Comparison of ENCODE assay signal across 15 mouse cellular contexts in the genomic region with DNA sequence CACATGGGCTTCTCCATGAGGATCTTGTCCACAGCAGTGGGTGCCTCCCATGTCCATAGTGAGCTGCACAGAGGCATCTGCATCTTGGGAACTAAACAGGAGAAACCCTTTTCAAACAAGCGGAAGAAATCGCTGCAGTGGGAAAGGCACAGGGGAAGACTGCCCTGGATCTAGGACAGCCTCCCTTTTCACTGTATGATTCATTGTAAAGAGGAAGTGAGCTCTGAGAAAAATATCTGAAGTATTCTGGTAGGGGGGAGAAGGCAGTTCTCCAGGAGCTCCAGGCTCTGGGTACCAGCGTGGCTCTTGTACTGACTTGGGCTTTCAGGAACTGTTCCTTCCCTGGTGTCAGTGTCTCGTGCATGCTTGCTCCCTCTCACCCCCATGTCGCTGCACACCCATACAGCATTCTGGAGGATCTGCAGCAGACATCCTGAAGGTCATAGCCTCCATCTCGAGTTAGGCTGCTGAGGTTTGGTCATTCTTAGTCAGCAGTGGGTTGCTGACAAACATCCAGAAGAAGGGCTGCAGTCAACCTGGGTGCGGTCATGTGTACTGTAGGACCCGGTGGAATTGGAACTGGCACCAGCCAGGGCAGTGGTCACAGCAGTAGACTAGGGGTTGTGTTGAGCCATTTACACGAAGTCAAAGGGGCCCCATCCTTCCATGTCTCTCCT. TPM values are rescaled to one million over a fixed set of nuclear protein-coding genes. Genes with fewer than 3 reads are reported as not detected.
DNase-seq lines count a peak whose midpoint lies in the region; ATAC-seq and TF ChIP-seq lines count a peak whose summit lies in the region.
"Had no signal": no experiment of that assay in that cellular context is flagged by ENCODE, and none has a peak within 500 bp of the region (broad histone marks: within the 10 kb centered on the region; RNA-seq: fewer than 3 reads in every experiment).

No protein-coding gene starts in this region.

- TF ChIP-seq EP300 in MEL (IDR thresholded peaks at IDR 0.05; ENCODE audit: low read depth in 1 of 2, low read length in 2 of 2): no peak

- no peak for TF ChIP-seq CTCF in C2C12 (IDR thresholded peaks at IDR 0.05; ENCODE audit: control insufficient read depth, insufficient read depth, insufficient read length)
- TF ChIP-seq CTCF in MEL (IDR thresholded peaks at IDR 0.05 in 2 of 3, conservative IDR thresholded peaks at IDR 0.05 in 1 of 3; ENCODE audit: control insufficient read depth in 1 of 3, insufficient read depth in 1 of 3, low read depth in 2 of 3, low read length in 3 of 3, poor library complexity in 1 of 3, severe bottlenecking in 1 of 3): no peak

- no peaks in the 10 kb centered on the region for H3K27me3 ChIP-seq in kidney, embryonic 16.5 days (ENCODE audit: insufficient read depth, low read length)
- H3K27me3 ChIP-seq in C2C12 (ENCODE audit: control insufficient read depth, insufficient read depth, insufficient read length) (no peaks in the 10 kb centered on the region), MEL (ENCODE audit: control insufficient read depth in 1 of 2, insufficient read depth in 2 of 2, low read length in 2 of 2) (no peaks in the 10 kb centered on the region)
- H3K27me3 ChIP-seq: limb, embryonic 15.5 days; neural tube, embryonic 15.5 days had no signal

- no peak for ATAC-seq in kidney, embryonic 16.5 days (ENCODE audit: low FRiP score, low TSS enrichment)
- peak; percentile 41 for ATAC-seq in megakaryocyte, adult 5-6 weeks (ENCODE audit: poor library complexity, severe bottlenecking)
- ATAC-seq: hindbrain, postnatal 0 days had no signal

- H3K4me2 ChIP-seq in kidney, embryonic 16.5 days (replicated peaks; ENCODE audit: low read depth, low read length): no peak overlapping the region
- H3K4me2 ChIP-seq: limb, embryonic 15.5 days; neural tube, embryonic 15.5 days had no signal

- H3ac ChIP-seq in C2C12 (ENCODE audit: control insufficient read depth, insufficient read length, low read depth): no peak overlapping the region

- H3K4me3 ChIP-seq in kidney, embryonic 16.5 days (ENCODE audit: low read length): no peak overlapping the region
- H3K4me3 ChIP-seq in C2C12 (ENCODE audit: insufficient read depth, poor library complexity, severe bottlenecking) (no peak overlapping the region), MEL (ENCODE audit: control insufficient read depth in 1 of 2, insufficient read depth in 1 of 2, low read depth in 2 of 2, low read length in 2 of 2) (no peak overlapping the region)
- H3K4me3 ChIP-seq: gastrocnemius, adult 2 months; limb, embryonic 15.5 days; neural tube, embryonic 15.5 days had no signal

- no peak overlapping the region for H3K9ac ChIP-seq in kidney, embryonic 16.5 days (replicated peaks; ENCODE audit: low read length)
- H3K9ac ChIP-seq in MEL (ENCODE audit: control insufficient read depth, low read depth, low read length, poor library complexity, severe bottlenecking): no peak overlapping the region
- H3K9ac ChIP-seq: limb, embryonic 15.5 days; neural tube, embryonic 15.5 days had no signal

- DNase-seq in kidney, postnatal 36 days: no peak
- peak; percentile 44 for DNase-seq in MEL (ENCODE audit: low read depth, low spot score)
- DNase-seq in spleen, adult 18-20 months: no peak
- DNase-seq in layer of hippocampus, postnatal 10 days (ENCODE audit: low spot score in 2 of 2): no peak
- DNase-seq: cerebellum, postnatal 14 days; gastrocnemius, adult 2 months; layer of hippocampus, postnatal 36 days; midbrain, embryonic 14.5 days; right cerebral cortex, postnatal 25 days had no signal

- 66% methylated on average over 9 of the region's 9 CpGs for WGBS in kidney, embryonic 16.5 days

- H3K36me3 ChIP-seq in kidney, embryonic 16.5 days (ENCODE audit: insufficient read depth, low read length): peaks cover 16% of the 10 kb centered on the region
- H3K36me3 ChIP-seq in C2C12 (ENCODE audit: control insufficient read depth, insufficient read depth): peaks cover 62% of the 10 kb centered on the region
- peaks cover 0 to 9% of the 10 kb centered on the region in 2 experiments; a peak in 3 of 4 replicates for H3K36me3 ChIP-seq in MEL (ENCODE audit: control insufficient read depth in 1 of 2, insufficient read depth in 2 of 2, low read length in 2 of 2)
- H3K36me3 ChIP-seq: neural tube, embryonic 15.5 days had no signal

- H3K9me3 ChIP-seq in kidney, embryonic 16.5 days (ENCODE audit: low read length): no peaks in the 10 kb centered on the region
- H3K9me3 ChIP-seq in MEL (replicated peaks; ENCODE audit: insufficient read depth, low read length): no peaks in the 10 kb centered on the region
- H3K9me3 ChIP-seq: limb, embryonic 15.5 days; neural tube, embryonic 15.5 days had no signal

- no peak for TF ChIP-seq RAD21 in MEL (IDR thresholded peaks at IDR 0.05; ENCODE audit: low read depth, low read length)

- peaks cover 34% of the 10 kb centered on the region for H3K79me3 ChIP-seq in C2C12 (ENCODE audit: low read depth)

- H3K4me1 ChIP-seq in kidney, embryonic 16.5 days (ENCODE audit: insufficient read depth, low read length): peaks cover 33% of the 10 kb centered on the region
- H3K4me1 ChIP-seq in MEL (ENCODE audit: control insufficient read depth in 1 of 2, insufficient read depth in 2 of 2, low read length in 2 of 2): peaks cover 4 to 6% of the 10 kb centered on the region in 2 experiments

- no peak for TF ChIP-seq POLR2A in MEL (IDR thresholded peaks at IDR 0.05; ENCODE audit: control insufficient read depth in 1 of 2, insufficient read depth in 1 of 2, low read depth in 1 of 2, low read length in 2 of 2, poor library complexity in 1 of 2)

- H3K79me2 ChIP-seq in C2C12 (ENCODE audit: control insufficient read depth, insufficient read depth) (peaks cover 92% of the 10 kb centered on the region), MEL (ENCODE audit: control insufficient read depth, insufficient read depth, low read length, poor library complexity) (no peaks in the 10 kb centered on the region)

- H3K27ac ChIP-seq in kidney, embryonic 16.5 days (ENCODE audit: low read length): peak overlapping the region; percentile 58
- H3K27ac ChIP-seq in MEL (ENCODE audit: control insufficient read depth, low read depth, low read length): no peak overlapping the region
- H3K27ac ChIP-seq: gastrocnemius, adult 2 months; hindbrain, postnatal 0 days; limb, embryonic 15.5 days; neural tube, embryonic 15.5 days had no signal

TF ChIP-seq in C2C12, 6 proteins besides CTCF, POLR2A, EP300 and RAD21:
- TF ChIP-seq MYOG (IDR thresholded peaks at IDR 0.05; ENCODE audit: control insufficient read depth, extremely low read depth, insufficient read length) (no peak), MAX (IDR thresholded peaks at IDR 0.05) (no peak), FOSL1 (IDR thresholded peaks at IDR 0.05; ENCODE audit: insufficient read depth, low read length, poor library complexity, severe bottlenecking) (no peak), CEBPB (IDR thresholded peaks at IDR 0.05; ENCODE audit: low read depth) (no peak), MYOD1 (IDR thresholded peaks at IDR 0.05; ENCODE audit: control insufficient read depth, insufficient read length, low read depth) (no peak), USF1 (IDR thresholded peaks at IDR 0.05; ENCODE audit: low read depth) (peak; percentile 2)

TF ChIP-seq in MEL, 35 proteins besides CTCF, POLR2A, EP300 and RAD21:
- TF ChIP-seq TAL1 (IDR thresholded peaks at IDR 0.05; ENCODE audit: low read length) (no peak), USF2 (IDR thresholded peaks at IDR 0.05; ENCODE audit: borderline replicate concordance in 1 of 2, insufficient read depth in 1 of 2, low read depth in 1 of 2, low read length in 2 of 2) (no peak), RCOR1 (IDR thresholded peaks at IDR 0.05; ENCODE audit: low read depth, low read length) (no peak), CHD1 (IDR thresholded peaks at IDR 0.05; ENCODE audit: low read depth, low read length) (no peak), JUND (IDR thresholded peaks at IDR 0.05; ENCODE audit: low read depth, low read length) (no peak), TCF12 (IDR thresholded peaks at IDR 0.05; ENCODE audit: low read depth, low read length) (no peak), UBTF (IDR thresholded peaks at IDR 0.05; ENCODE audit: borderline replicate concordance, insufficient read depth, low read depth, low read length) (no peak), SMC3 (IDR thresholded peaks at IDR 0.05; ENCODE audit: low read depth, low read length) (no peak), HCFC1 (IDR thresholded peaks at IDR 0.05; ENCODE audit: low read depth, low read length) (no peak), NRF1 (IDR thresholded peaks at IDR 0.05; ENCODE audit: insufficient read depth, low read depth, low read length, poor library complexity, severe bottlenecking) (no peak), POLR2AphosphoS5 (IDR thresholded peaks at IDR 0.05; ENCODE audit: borderline replicate concordance, low read depth, low read length) (no peak), GABPA (IDR thresholded peaks at IDR 0.05; ENCODE audit: low read depth, low read length) (no peak), ETS1 (IDR thresholded peaks at IDR 0.05; ENCODE audit: low read depth, low read length) (no peak)

RNA-seq across cellular contexts. Expression of gene Itgav, which starts 20.2 kb away (rescaled TPM):
- polyA plus RNA-seq in kidney, embryonic 16.5 days (2015; fragmentation: Nextera tagmentation; extraction: Ambion mirVana): 77.1 and 88.9 TPM in 2 replicates
- 32.1 TPM for polyA plus RNA-seq in C2C12 (2012; fragmentation: generic; extraction: Trizol)
- total RNA-seq in MEL (2012; rRNA removed): 6.5 and 9.7 TPM in 2 replicates
- polyA plus RNA-seq in MEL (2012; ENCODE audit: insufficient read depth in 1 of 2, insufficient read length in 2 of 2, low read depth in 1 of 2, low replicate concordance in 2 of 2, missing spikeins in 1 of 2): 1 to 10 TPM in 1 of 2 experiments, not detected in 1; 7.2 TPM
- 36.2 and 37.9 TPM in 2 replicates for total RNA-seq in megakaryocyte, adult 5-6 weeks (2015)
- 23.8 and 51.5 TPM in 2 replicates for total RNA-seq in megakaryocyte, adult 5-6 weeks (2017)
- total RNA-seq in layer of hippocampus, postnatal 10 days (2021): 10 to 100 TPM; 50.4 to 52.3 TPM
